Mouse (Mus musculus): ENCODE data around the gene Scyl2. TPM values are rescaled to one million over a fixed set of nuclear protein-coding genes. Genes with fewer than 3 reads are reported as not detected.

Scyl2 gene
- total and polyA plus RNA-seq, 3 experiments, result 15.1 to 17.4 (median 17.2) TPM

DNA sequence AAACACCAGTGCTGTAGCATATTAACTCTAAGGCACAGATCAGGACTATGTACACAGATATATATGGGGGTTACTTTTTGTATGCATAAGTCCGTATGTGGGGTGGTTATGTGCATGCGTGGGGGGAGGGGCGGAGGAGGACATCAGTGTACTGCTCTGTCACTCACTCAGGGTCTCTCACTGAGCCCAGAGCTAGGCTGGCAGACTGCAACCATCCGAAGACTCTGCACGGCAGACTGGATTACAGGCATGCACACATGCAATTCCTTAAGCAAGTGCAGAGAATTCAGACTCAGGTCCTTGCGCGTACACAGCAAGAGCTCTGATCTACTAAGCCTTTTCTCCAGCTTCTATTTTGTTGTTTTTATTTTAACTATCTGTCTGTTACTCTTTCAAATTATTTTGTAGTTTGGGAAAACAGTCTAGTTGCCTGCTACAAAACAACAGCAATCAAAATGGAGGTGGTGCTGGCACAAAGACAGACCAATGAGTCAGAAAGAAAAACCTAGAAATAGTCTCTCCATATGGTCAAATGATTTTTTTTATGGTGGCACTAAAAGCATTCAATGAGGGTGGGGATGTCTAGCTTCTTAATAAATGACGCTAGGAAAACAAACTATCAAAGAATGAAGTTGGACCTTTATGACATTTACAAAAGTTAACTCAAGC lies 21.0 kb downstream of the Scyl2 start:
- dilution Hi-C loops (cut with MboI; ENCODE audit: extremely low pct_ligation_motif_present, extremely low pct_unique_long_range_greater_than_20kb, low sequenced_read_pairs), result no loop called here
- no peak overlapping the region for H3K9ac ChIP-seq (ENCODE audit: insufficient read depth, low read depth)
- in situ Hi-C loops (cut with MboI; ENCODE audit: low pct_ligation_motif_present, low pct_unique_long_range_greater_than_20kb, low sequenced_read_pairs), result no loop called here

DNA sequence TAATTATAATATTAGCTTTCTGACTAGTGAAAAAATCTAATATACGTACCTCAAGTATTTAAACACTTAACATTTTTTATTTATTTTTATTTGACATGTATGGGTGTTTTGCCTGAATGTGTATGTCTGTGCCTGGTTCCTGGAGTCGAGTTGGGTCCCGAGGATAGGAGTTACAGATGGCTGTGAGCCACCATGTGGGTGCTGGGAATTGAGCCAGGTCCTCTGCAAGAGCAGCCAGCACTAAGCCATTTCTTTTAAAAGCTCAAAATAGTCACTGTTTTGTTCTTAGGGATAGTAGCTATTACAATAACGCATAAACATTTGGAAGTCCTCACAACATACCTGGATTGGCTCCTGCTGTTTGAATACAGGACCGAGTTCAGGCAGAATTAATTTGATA lies 29.7 kb downstream of the Scyl2 start:
- no peaks in the 10 kb centered on the region for H3K9me3 ChIP-seq (replicated peaks; ENCODE audit: low read length)
- H3K9ac ChIP-seq (ENCODE audit: insufficient read depth, low read depth), result no peak overlapping the region
- TF ChIP-seq EP300 (IDR thresholded peaks at IDR 0.05; ENCODE audit: low read length) (no peak), POLR2AphosphoS2 (IDR thresholded peaks at IDR 0.05; ENCODE audit: low read depth, low read length) (no peak), IRF4 (IDR thresholded peaks at IDR 0.05; ENCODE audit: low read depth, low read length) (no peak), SMC3 (IDR thresholded peaks at IDR 0.05; ENCODE audit: low read depth, low read length) (no peak), UBTF (IDR thresholded peaks at IDR 0.05; ENCODE audit: low read depth, low read length) (no peak), CTCF (conservative IDR thresholded peaks at IDR 0.05 in 1 of 2, IDR thresholded peaks at IDR 0.05 in 1 of 2; ENCODE audit: low read depth in 2 of 2, low read length in 2 of 2) (no peak), KAT2A (IDR thresholded peaks at IDR 0.05; ENCODE audit: insufficient replicate concordance, low read length) (no peak), CHD2 (IDR thresholded peaks at IDR 0.05; ENCODE audit: low read length) (no peak), MXI1 (IDR thresholded peaks at IDR 0.05; ENCODE audit: low read depth, low read length) (no peak), ETS1 (conservative IDR thresholded peaks at IDR 0.05; ENCODE audit: low read depth, low read length) (no peak), ZNF384 (IDR thresholded peaks at IDR 0.05; ENCODE audit: low read depth, low read length) (no peak), RAD21 (IDR thresholded peaks at IDR 0.05; ENCODE audit: low read depth, low read length) (no peak)
- dilution Hi-C loops (cut with MboI; ENCODE audit: extremely low pct_ligation_motif_present, extremely low pct_unique_long_range_greater_than_20kb, low sequenced_read_pairs) (no loop called here), in situ Hi-C loops (cut with MboI; ENCODE audit: low pct_ligation_motif_present, low pct_unique_long_range_greater_than_20kb, low sequenced_read_pairs) (no loop called here)
- no peaks in the 10 kb centered on the region for H3K27me3 ChIP-seq (replicated peaks)
- no peaks in the 10 kb centered on the region for H3K79me2 ChIP-seq (replicated peaks; ENCODE audit: control insufficient read depth, extremely low read depth, insufficient read depth, poor library complexity, severe bottlenecking)
- H3K27ac ChIP-seq (ENCODE audit: insufficient read depth, low read depth), result no peak overlapping the region
- H3K4me3 ChIP-seq (replicated peaks in 1 of 3; ENCODE audit: low read depth in 2 of 3, low read length in 2 of 3, poor library complexity in 1 of 3), result no peak overlapping the region
- H3K4me2 ChIP-seq (ENCODE audit: insufficient read depth, low read depth, poor library complexity, severe bottlenecking), result no peak overlapping the region
- peaks cover 0 to 4% of the 10 kb centered on the region in 2 experiments; a peak in 1 of 4 replicates for H3K4me1 ChIP-seq (ENCODE audit: control insufficient read depth in 1 of 2, insufficient read depth in 2 of 2)
- H3K36me3 ChIP-seq (replicated peaks in 1 of 2; ENCODE audit: control insufficient read depth in 1 of 2, insufficient read depth in 1 of 2, low read length in 1 of 2), result peaks cover 33 to 65% of the 10 kb centered on the region in 2 experiments
- DNase-seq (ENCODE audit: extremely low read depth), result no peak

More for the DNA sequence above, 21.0 kb downstream of the Scyl2 start:
- no peak overlapping the region for H3K4me3 ChIP-seq (replicated peaks in 1 of 3; ENCODE audit: low read depth in 2 of 3, low read length in 2 of 3, poor library complexity in 1 of 3)
- no peaks in the 10 kb centered on the region for H3K27me3 ChIP-seq (replicated peaks)
- DNase-seq (ENCODE audit: extremely low read depth), result no peak
- H3K27ac ChIP-seq (ENCODE audit: insufficient read depth, low read depth), result no peak overlapping the region
- no peak for TF ChIP-seq TCF12 (IDR thresholded peaks at IDR 0.05; ENCODE audit: low read depth, low read length)
- TF ChIP-seq E2F4 (IDR thresholded peaks at IDR 0.05; ENCODE audit: insufficient replicate concordance, low read depth, low read length), result no peak
- no peaks in the 10 kb centered on the region for H3K4me1 ChIP-seq (ENCODE audit: control insufficient read depth in 1 of 2, insufficient read depth in 2 of 2)
- H3K9me3 ChIP-seq (replicated peaks; ENCODE audit: low read length), result no peaks in the 10 kb centered on the region
- H3K4me2 ChIP-seq (ENCODE audit: insufficient read depth, low read depth, poor library complexity, severe bottlenecking), result no peak overlapping the region
- H3K36me3 ChIP-seq (replicated peaks in 1 of 2; ENCODE audit: control insufficient read depth in 1 of 2, insufficient read depth in 1 of 2, low read length in 1 of 2), result peaks cover 6 to 44% of the 10 kb centered on the region in 2 experiments
- no peaks in the 10 kb centered on the region for H3K79me2 ChIP-seq (replicated peaks; ENCODE audit: control insufficient read depth, extremely low read depth, insufficient read depth, poor library complexity, severe bottlenecking)
